Mouse (Mus musculus) C2C12 (cell line): ENCODE data around the gene Zfp286.

Experiments
- CEBPB ChIP-seq: IDR thresholded peaks from one replicate; pipeline ENCODE4 v1.6.1; 2011; ENCODE audit warnings: low read depth, mild to moderate bottlenecking, control low read depth, moderate library complexity
- CTCF ChIP-seq: IDR thresholded peaks from one replicate; pipeline ENCODE4 v1.5.1; 2011; ENCODE audit not compliant: control insufficient read depth, insufficient read depth, insufficient read length
- MAX ChIP-seq: IDR thresholded peaks from one replicate; pipeline ENCODE4 v1.6.1; 2011; ENCODE audit warnings: mild to moderate bottlenecking, control low read depth
- MYOD1 ChIP-seq: IDR thresholded peaks from one replicate; pipeline ENCODE4 v1.6.1; 2011; ENCODE audit warnings: low read depth; ENCODE audit not compliant: control insufficient read depth, insufficient read length
- MYOG ChIP-seq: IDR thresholded peaks from one replicate; pipeline ENCODE4 v1.6.1; 2011; ENCODE audit not compliant: control insufficient read depth, insufficient read length; ENCODE audit errors: extremely low read depth
- USF1 ChIP-seq: IDR thresholded peaks from one replicate; pipeline ENCODE4 v1.6.1; 2011; ENCODE audit warnings: low read depth, mild to moderate bottlenecking, control low read depth, moderate library complexity

GRCm38 (mm10) chr11:62748062-62748461 lies 41.2 kb downstream of the Zfp286 start:
- no peak for TF ChIP-seq CTCF
- no peak for TF ChIP-seq MYOD1
- no peak for TF ChIP-seq USF1
- TF ChIP-seq MAX: no peak
- TF ChIP-seq MYOG: no peak
- TF ChIP-seq CEBPB: no peak
